Mouse (Mus musculus) E14TG2a.4 (cell line): ENCODE data around the gene Plekha5.

ENCODE experiments used
- H3K27me3 ChIP-seq: 2 replicates; pipeline ENCODE4 v1.6.1; 2014; ENCODE audit warnings: low read length, control low read depth; ENCODE audit not compliant: insufficient read depth
- H3K36me3 ChIP-seq: 2 replicates; pipeline ENCODE4 v1.6.1; 2014; ENCODE audit warnings: low read length, control low read depth; ENCODE audit not compliant: insufficient read depth
- H3K4me1 ChIP-seq: replicated peaks from 2 replicates; pipeline ENCODE4 v1.6.1; 2014; ENCODE audit warnings: low read depth, low read length, control low read depth
- H3K4me3 ChIP-seq: replicated peaks from 2 replicates; pipeline ENCODE4 v1.5.1; 2014; ENCODE audit warnings: mild to moderate bottlenecking, low read length
- H3K9me3 ChIP-seq: 2 replicates; pipeline ENCODE4 v1.6.1; 2014; ENCODE audit warnings: low read length, control low read depth
- CTCF ChIP-seq: conservative IDR thresholded peaks from 2 replicates; pipeline ENCODE4 v1.5.1; 2014; ENCODE audit warnings: low read length
- NANOG ChIP-seq: IDR thresholded peaks from 2 replicates; pipeline ENCODE4 v1.6.1; 2014; ENCODE audit warnings: borderline replicate concordance, low read length, mixed read lengths
- POU5F1 ChIP-seq: IDR thresholded peaks from 2 replicates; pipeline ENCODE4 v1.6.1; 2014; ENCODE audit warnings: low read length, borderline replicate concordance

Gene Plekha5

GRCm38 (mm10) chr6:140630306-140630705 lies 206.5 kb downstream of the Plekha5 start:
- H3K4me1 ChIP-seq: peaks cover 74% of the 10 kb centered on the region

GRCm38 (mm10) chr6:140633616-140634015 lies 209.8 kb downstream of the Plekha5 start:
- H3K9me3 ChIP-seq: no peaks in the 10 kb centered on the region
- H3K36me3 ChIP-seq: peaks cover 83% of the 10 kb centered on the region
- peaks cover 60% of the 10 kb centered on the region for H3K4me1 ChIP-seq
- H3K27me3 ChIP-seq: no peaks in the 10 kb centered on the region
- no peak for TF ChIP-seq NANOG
- no peak for TF ChIP-seq CTCF
- TF ChIP-seq POU5F1: no peak
- H3K4me3 ChIP-seq: no peak overlapping the region

More at GRCm38 (mm10) chr6:140630306-140630705, 206.5 kb downstream of the Plekha5 start:
- no peaks in the 10 kb centered on the region for H3K9me3 ChIP-seq
- H3K27me3 ChIP-seq: no peaks in the 10 kb centered on the region
- peaks cover 74% of the 10 kb centered on the region for H3K36me3 ChIP-seq
- H3K4me3 ChIP-seq: no peak overlapping the region
- TF ChIP-seq POU5F1 (no peak), NANOG (no peak), CTCF (no peak)

GRCm38 (mm10) chr6:140636290-140636689 lies 212.4 kb downstream of the Plekha5 start:
- peaks cover 49% of the 10 kb centered on the region for H3K4me1 ChIP-seq
- H3K4me3 ChIP-seq: no peak overlapping the region
- TF ChIP-seq POU5F1: no peak
- no peak for TF ChIP-seq CTCF
- TF ChIP-seq NANOG: no peak
- no peaks in the 10 kb centered on the region for H3K9me3 ChIP-seq
- peaks cover 89% of the 10 kb centered on the region for H3K36me3 ChIP-seq
- H3K27me3 ChIP-seq: no peaks in the 10 kb centered on the region

- peaks cover 93% of the 10 kb centered on the region for H3K36me3 ChIP-seq
- no peak for TF ChIP-seq CTCF
- TF ChIP-seq NANOG: no peak
- TF ChIP-seq POU5F1: no peak
- peaks cover 34% of the 10 kb centered on the region for H3K4me1 ChIP-seq
Measured at GRCm38 (mm10) chr6:140642010-140642409, 218.2 kb downstream of the Plekha5 start.

DNA sequence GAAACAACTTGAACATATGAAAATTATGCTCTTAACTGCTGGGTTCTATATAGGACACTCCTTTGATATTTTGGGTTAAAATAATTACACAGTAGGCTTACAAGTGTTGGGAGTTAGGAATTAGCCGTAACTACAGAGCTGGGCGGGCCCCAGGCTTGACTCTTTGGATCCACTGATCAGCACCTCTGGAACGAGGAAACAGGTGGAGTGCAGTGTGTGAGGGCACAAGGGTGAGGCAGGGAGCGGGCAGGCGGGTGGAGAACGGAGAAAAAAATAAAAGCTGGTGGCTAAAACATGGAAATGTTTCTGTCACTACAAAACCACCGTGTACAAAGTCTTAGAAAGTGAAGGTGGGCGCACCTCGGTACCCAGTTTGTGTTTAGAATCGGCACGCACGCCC lies 218.8 kb downstream of the Plekha5 start:
- Histone ChIP-seq H3K4me1 (peaks cover 33% of the 10 kb centered on the region), H3K27me3 (no peaks in the 10 kb centered on the region), H3K4me3 (0 out of 2 replicates have a peak overlapping the region, but pooled peaks have one; percentile 7), H3K36me3 (peaks cover 93% of the 10 kb centered on the region), H3K9me3 (no peaks in the 10 kb centered on the region)
- TF ChIP-seq CTCF: no peak
- no peak for TF ChIP-seq NANOG
- no peak for TF ChIP-seq POU5F1

More at GRCm38 (mm10) chr6:140642010-140642409, 218.2 kb downstream of the Plekha5 start:
- H3K4me3 ChIP-seq: no peak overlapping the region
- no peaks in the 10 kb centered on the region for H3K9me3 ChIP-seq
- no peaks in the 10 kb centered on the region for H3K27me3 ChIP-seq

DNA sequence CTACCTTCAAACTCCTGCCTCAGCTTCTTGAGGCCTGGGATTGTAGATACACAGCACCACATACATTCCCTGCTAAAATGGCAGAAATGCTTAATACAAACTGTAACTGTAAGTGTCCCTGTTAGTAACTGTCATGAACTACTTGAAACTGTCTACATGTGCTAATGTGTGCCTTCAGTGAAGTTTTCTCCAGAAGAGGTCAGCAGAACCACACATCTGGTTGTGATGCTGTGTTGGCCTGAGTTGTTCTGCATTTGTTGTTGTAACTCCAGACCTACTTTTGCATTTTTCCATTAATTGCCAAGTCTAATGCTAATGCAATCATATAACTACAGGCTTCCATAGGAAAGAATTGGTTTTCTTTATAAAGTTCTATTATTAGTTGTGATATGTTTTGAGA lies 222.1 kb downstream of the Plekha5 start:
- no peak overlapping the region for H3K4me3 ChIP-seq
- H3K4me1 ChIP-seq: peaks cover 22% of the 10 kb centered on the region
- no peaks in the 10 kb centered on the region for H3K9me3 ChIP-seq
- peaks cover 92% of the 10 kb centered on the region for H3K36me3 ChIP-seq
- no peaks in the 10 kb centered on the region for H3K27me3 ChIP-seq
- TF ChIP-seq CTCF: no peak
- no peak for TF ChIP-seq NANOG
- TF ChIP-seq POU5F1: no peak
